Mouse (Mus musculus) midbrain, embryonic 11.5 days (tissue): ENCODE measurements around the gene Arid3b. TPM values are rescaled to one million over a fixed set of nuclear protein-coding genes. Genes with fewer than 3 reads are reported as not detected.

Experiments
- ATAC-seq: fragments of 200-750 bp; cut with Nextera tagmentation; 2 replicates; pipeline ENCODE4 v1.8.0; 2017; ENCODE audit warnings: moderate TSS enrichment, moderate library complexity; ENCODE audit not compliant: low FRiP score
- DNase-seq: peaks from one replicate; pipeline ENCODE4 v3.0.0; 2015; ENCODE audit warnings: low spot score; ENCODE audit errors: missing footprints
- H3K27ac ChIP-seq: fragments of 300-500 bp; sonication (generic); 2 replicates; pipeline ENCODE4 v1.5.1; 2014; ENCODE audit warnings: low read depth, low read length
- H3K27me3 ChIP-seq: fragments of 300-500 bp; sonication (generic); 2 replicates; pipeline ENCODE4 v1.6.1; 2014; ENCODE audit warnings: mild to moderate bottlenecking, low read length, moderate library complexity, mixed read lengths; ENCODE audit not compliant: control insufficient read depth, insufficient read depth
- H3K36me3 ChIP-seq: fragments of 300-500 bp; sonication (generic); 2 replicates; pipeline ENCODE4 v1.6.1; 2014; ENCODE audit warnings: mild to moderate bottlenecking, low read length, moderate library complexity, mixed read lengths; ENCODE audit not compliant: control insufficient read depth, insufficient read depth
- H3K4me1 ChIP-seq: fragments of 300-500 bp; sonication (generic); 2 replicates; pipeline ENCODE4 v1.6.1; 2014; ENCODE audit warnings: low read length; ENCODE audit not compliant: control insufficient read depth, insufficient read depth
- H3K4me2 ChIP-seq: fragments of 300-500 bp; sonication (generic); 2 replicates; pipeline ENCODE4 v1.6.1; 2014; ENCODE audit warnings: mild to moderate bottlenecking, moderate library complexity
- H3K4me3 ChIP-seq: fragments of 300-500 bp; sonication (generic); 2 replicates; pipeline ENCODE4 v1.5.1; 2014; ENCODE audit warnings: low read depth, low read length
- H3K9ac ChIP-seq: fragments of 300-500 bp; sonication (generic); 2 replicates; pipeline ENCODE4 v1.6.1; 2014; ENCODE audit warnings: low read length
- H3K9me3 ChIP-seq: fragments of 300-500 bp; sonication (generic); 2 replicates; pipeline ENCODE4 v1.6.1; 2016; ENCODE audit warnings: low read length; ENCODE audit not compliant: control insufficient read depth
- WGBS: fragments of 180-500 bp; shearing (Covaris S2); extraction: QIAGEN DNeasy Blood & Tissue Kit; methylation state at CpG from one replicate; pipeline ENCODE4 v1.1.7; 2014; 5-methylcytosine and 5-hydroxymethylcytosine counted together
- polyA plus RNA-seq: library from polyadenylated mRNA; unstranded; fragments of >200 nt; fragmentation: Nextera tagmentation; extraction: Ambion mirVana; gene quantifications from 2 replicates; pipeline ENCODE4 v1.2.1, GENCODE M21; 2014

The Arid3b gene
- polyA plus RNA-seq, 1 experiment from 2014 or later: 25.7 TPM

GRCm38 (mm10) chr9:57867880-57868279, 31.3 kb upstream of the Arid3b start:
- H3K27me3 ChIP-seq: no peaks in the 10 kb centered on the region
- 85% methylated on average over 5 of the region's 5 CpGs for WGBS
- no peak overlapping the region for H3K9ac ChIP-seq
- no peaks in the 10 kb centered on the region for H3K9me3 ChIP-seq
- no peaks in the 10 kb centered on the region for H3K4me1 ChIP-seq
- H3K4me2 ChIP-seq: no peak overlapping the region
- H3K4me3 ChIP-seq: no peak overlapping the region
- no peak overlapping the region for H3K27ac ChIP-seq
- no peaks in the 10 kb centered on the region for H3K36me3 ChIP-seq
- peak; percentile 35 for DNase-seq
- ATAC-seq: no peak

- Histone ChIP-seq H3K9me3 (no peaks in the 10 kb centered on the region), H3K4me2 (no peak overlapping the region), H3K4me3 (no peak overlapping the region), H3K9ac (no peak overlapping the region), H3K4me1 (no peaks in the 10 kb centered on the region), H3K36me3 (no peaks in the 10 kb centered on the region), H3K27me3 (no peaks in the 10 kb centered on the region), H3K27ac (no peak overlapping the region)
- peak; percentile 45 for DNase-seq
- 89% methylated on average over 4 of the region's 4 CpGs for WGBS
- no peak for ATAC-seq
These were observed 30.6 kb upstream of the Arid3b start for GRCm38 (mm10) chr9:57867236-57867635.

- no peak for ATAC-seq
- H3K36me3 ChIP-seq: no peaks in the 10 kb centered on the region
- WGBS: 88% methylated on average over 7 of the region's 7 CpGs
- no peak overlapping the region for H3K27ac ChIP-seq
- H3K4me1 ChIP-seq: no peaks in the 10 kb centered on the region
- no peaks in the 10 kb centered on the region for H3K27me3 ChIP-seq
- no peak overlapping the region for H3K9ac ChIP-seq
- no peaks in the 10 kb centered on the region for H3K9me3 ChIP-seq
- H3K4me3 ChIP-seq: no peak overlapping the region
- no peak overlapping the region for H3K4me2 ChIP-seq
- no peak for DNase-seq
These were observed 29.9 kb upstream of the Arid3b start for GRCm38 (mm10) chr9:57866530-57866929.

GRCm38 (mm10) chr9:57864336-57864735, 27.7 kb upstream of the Arid3b start:
- ATAC-seq (no peak), DNase-seq (peak; percentile 45)
- no peak overlapping the region for H3K27ac ChIP-seq
- no peaks in the 10 kb centered on the region for H3K36me3 ChIP-seq
- H3K4me3 ChIP-seq: no peak overlapping the region
- H3K9ac ChIP-seq: no peak overlapping the region
- H3K27me3 ChIP-seq: no peaks in the 10 kb centered on the region
- H3K4me2 ChIP-seq: no peak overlapping the region
- no peaks in the 10 kb centered on the region for H3K4me1 ChIP-seq
- no peaks in the 10 kb centered on the region for H3K9me3 ChIP-seq

- no peak overlapping the region for H3K4me3 ChIP-seq
- H3K9ac ChIP-seq: no peak overlapping the region
- ATAC-seq (no peak), DNase-seq (peak; percentile 87)
- H3K27ac ChIP-seq: no peak overlapping the region
- no peaks in the 10 kb centered on the region for H3K9me3 ChIP-seq
- H3K4me1 ChIP-seq: no peaks in the 10 kb centered on the region
- H3K27me3 ChIP-seq: no peaks in the 10 kb centered on the region
- H3K4me2 ChIP-seq: no peak overlapping the region
- no peaks in the 10 kb centered on the region for H3K36me3 ChIP-seq
- WGBS: 44% methylated on average over 9 of the region's 9 CpGs
These were observed 25.4 kb upstream of the Arid3b start for GRCm38 (mm10) chr9:57861951-57862471.

GRCm38 (mm10) chr9:57856456-57856855, 19.9 kb upstream of the Arid3b start:
- H3K4me1 ChIP-seq: no peaks in the 10 kb centered on the region
- H3K9me3 ChIP-seq: no peaks in the 10 kb centered on the region
- H3K27me3 ChIP-seq: no peaks in the 10 kb centered on the region
- ATAC-seq (no peak), DNase-seq (no peak)
- H3K4me3 ChIP-seq: no peak overlapping the region
- 83% methylated on average over 2 of the region's 2 CpGs for WGBS
- no peak overlapping the region for H3K9ac ChIP-seq
- H3K36me3 ChIP-seq: no peaks in the 10 kb centered on the region
- no peak overlapping the region for H3K27ac ChIP-seq
- no peak overlapping the region for H3K4me2 ChIP-seq

- no peaks in the 10 kb centered on the region for H3K36me3 ChIP-seq
- no peaks in the 10 kb centered on the region for H3K27me3 ChIP-seq
- H3K4me2 ChIP-seq: no peak overlapping the region
- ATAC-seq (no peak), DNase-seq (peak; percentile 56)
- H3K9ac ChIP-seq: no peak overlapping the region
- H3K4me1 ChIP-seq: no peaks in the 10 kb centered on the region
- H3K4me3 ChIP-seq: no peak overlapping the region
- H3K9me3 ChIP-seq: no peaks in the 10 kb centered on the region
- no peak overlapping the region for H3K27ac ChIP-seq
These were observed 17.7 kb upstream of the Arid3b start for GRCm38 (mm10) chr9:57854280-57854679.

- Histone ChIP-seq H3K4me3 (no peak overlapping the region), H3K4me2 (no peak overlapping the region), H3K9me3 (no peaks in the 10 kb centered on the region), H3K36me3 (no peaks in the 10 kb centered on the region), H3K27me3 (no peaks in the 10 kb centered on the region), H3K27ac (no peak overlapping the region), H3K9ac (no peak overlapping the region), H3K4me1 (peaks cover 7% of the 10 kb centered on the region; the same call in 1 of the 2 replicates)
- no peak for DNase-seq
- 87% methylated on average over 2 of the region's 2 CpGs for WGBS
- ATAC-seq: no peak
These were observed 2.4 kb upstream of the Arid3b start for GRCm38 (mm10) chr9:57839032-57839431.

- Histone ChIP-seq H3K4me3 (peak overlapping the region; percentile 82), H3K36me3 (no peaks in the 10 kb centered on the region), H3K27ac (peak overlapping the region; percentile 76), H3K27me3 (no peaks in the 10 kb centered on the region), H3K4me2 (peak overlapping the region; percentile 67), H3K4me1 (peaks cover 19% of the 10 kb centered on the region), H3K9ac (peak overlapping the region; percentile 81), H3K9me3 (no peaks in the 10 kb centered on the region)
- 1% methylated on average over 22 of the region's 22 CpGs for WGBS
- DNase-seq (no peak), ATAC-seq (no peak; the same call in 1 of the 2 replicates)
These were observed 615 bp downstream of the Arid3b start for GRCm38 (mm10) chr9:57835841-57836514.
